Mouse (Mus musculus) kidney, postnatal 36 days (tissue): ENCODE measurements around the gene Dync2h1.
"Not testable (repeated sequence)": the region's sequence is repeated elsewhere in the genome, so short reads cannot be mapped to it uniquely, and the experiment has no call there.

Experiments
- DNase-seq, 2 experiments: peaks; one replicate each; pipeline ENCODE4 v3.0.0; 2021 to 2022; ENCODE audit warnings: mixed read lengths in 2 of 2

Dync2h1 gene

GRCm38 (mm10) chr9:7014733-7015132 lies 169.5 kb downstream of the Dync2h1 start:
- no peak for DNase-seq

- DNase-seq: no peak
These were observed 174.5 kb downstream of the Dync2h1 start for GRCm38 (mm10) chr9:7009785-7010184.

GRCm38 (mm10) chr9:6994865-6995264 lies 189.4 kb downstream of the Dync2h1 start:
- DNase-seq: no peak

GRCm38 (mm10) chr9:6994275-6994674 lies 190.0 kb downstream of the Dync2h1 start:
- DNase-seq: peak; percentile 9 to 44

GRCm38 (mm10) chr9:6988893-6989685 lies 195.2 kb downstream of the Dync2h1 start:
- DNase-seq: no peak

GRCm38 (mm10) chr9:6986161-6986560 lies 198.1 kb downstream of the Dync2h1 start:
- no peak for DNase-seq

GRCm38 (mm10) chr9:6969171-6969570 lies 215.1 kb downstream of the Dync2h1 start:
- peak in 1 of 2 experiments; percentile 2 for DNase-seq

- no peak for DNase-seq
These were observed 219.2 kb downstream of the Dync2h1 start for GRCm38 (mm10) chr9:6965006-6965405.

GRCm38 (mm10) chr9:6958311-6958710 lies 225.9 kb downstream of the Dync2h1 start:
- peak in 1 of 2 experiments; percentile 5 for DNase-seq

- no peak for DNase-seq
These were observed 256.7 kb downstream of the Dync2h1 start for GRCm38 (mm10) chr9:6927399-6928035.

- no peak for DNase-seq
These were observed 270.8 kb downstream of the Dync2h1 start for GRCm38 (mm10) chr9:6913471-6913870.

GRCm38 (mm10) chr9:6910537-6910936 lies 273.7 kb downstream of the Dync2h1 start:
- DNase-seq: not testable (repeated sequence)

- no peak for DNase-seq
These were observed 282.6 kb downstream of the Dync2h1 start for GRCm38 (mm10) chr9:6901620-6902019.

- DNase-seq: no peak
These were observed 292.9 kb downstream of the Dync2h1 start for GRCm38 (mm10) chr9:6891331-6891730.

- no peak for DNase-seq
These were observed 302.9 kb downstream of the Dync2h1 start for GRCm38 (mm10) chr9:6881187-6881984.
